Mouse (Mus musculus) liver (tissue): ENCODE measurements around the gene Secisbp2l.

Source experiments
- DNase-seq: peaks from one replicate; pipeline ENCODE4 v3.0.0-alpha.2; 2020; ENCODE audit warnings: mixed read lengths

Secisbp2l gene

DNA sequence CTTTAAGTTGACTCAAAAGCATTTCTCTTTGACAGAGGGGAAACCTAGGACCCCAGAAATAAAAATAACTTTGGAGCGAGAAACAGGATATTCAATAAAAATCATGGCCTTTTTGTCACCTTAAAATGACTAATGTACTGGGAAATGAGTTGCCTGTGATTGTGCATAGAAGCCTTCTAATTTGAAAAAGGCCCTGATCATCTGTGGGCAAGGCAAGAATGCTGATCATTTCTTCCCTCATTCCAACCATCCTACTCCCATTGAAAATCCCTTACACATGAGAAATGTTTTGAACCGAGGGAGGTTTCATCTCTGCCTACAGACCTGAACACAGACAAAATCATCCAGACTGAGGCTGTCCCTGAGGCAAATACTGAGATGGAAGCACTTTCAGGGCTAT, 79.8 kb downstream of the Secisbp2l start:
- no peak for DNase-seq

DNA sequence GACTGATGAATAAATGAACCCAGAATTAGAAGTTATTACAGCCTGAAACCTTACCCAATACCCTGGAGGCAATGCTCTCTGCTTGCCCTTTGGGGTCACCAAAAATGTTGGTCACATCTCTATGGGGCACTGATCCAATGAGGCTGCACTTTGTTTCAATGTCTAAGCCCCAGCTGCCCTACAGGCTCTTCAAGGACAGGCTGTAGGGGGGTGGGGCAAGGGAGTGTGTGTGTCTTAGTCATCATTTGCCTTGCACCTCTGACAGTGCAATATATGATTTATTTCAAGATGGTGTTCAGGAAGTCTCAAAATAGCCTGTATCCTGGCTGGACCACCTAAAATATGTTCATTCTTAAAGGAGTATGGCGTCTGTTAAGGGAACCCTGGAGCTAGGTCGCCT, 81.1 kb downstream of the Secisbp2l start:
- DNase-seq = no peak

DNA sequence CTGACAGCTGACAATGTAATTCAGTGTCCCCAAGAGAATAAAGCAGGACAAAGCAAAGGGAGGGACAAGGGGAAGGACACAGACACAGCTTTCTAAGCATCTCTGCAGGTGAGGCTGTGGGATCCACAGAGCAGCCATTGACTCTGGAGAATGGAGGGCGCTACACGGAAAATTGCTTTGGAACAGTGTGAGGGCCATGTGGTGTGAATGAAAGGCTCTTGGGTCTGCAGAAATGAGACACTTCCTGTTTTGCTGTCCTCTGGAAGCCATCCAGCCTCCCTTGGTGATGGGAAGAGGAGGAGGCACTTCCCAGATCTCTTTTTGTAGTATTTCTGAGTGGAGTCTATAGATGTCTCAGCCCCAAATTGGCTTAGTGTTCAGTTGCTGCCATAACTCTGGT, 86.5 kb downstream of the Secisbp2l start:
- DNase-seq = no peak

DNA sequence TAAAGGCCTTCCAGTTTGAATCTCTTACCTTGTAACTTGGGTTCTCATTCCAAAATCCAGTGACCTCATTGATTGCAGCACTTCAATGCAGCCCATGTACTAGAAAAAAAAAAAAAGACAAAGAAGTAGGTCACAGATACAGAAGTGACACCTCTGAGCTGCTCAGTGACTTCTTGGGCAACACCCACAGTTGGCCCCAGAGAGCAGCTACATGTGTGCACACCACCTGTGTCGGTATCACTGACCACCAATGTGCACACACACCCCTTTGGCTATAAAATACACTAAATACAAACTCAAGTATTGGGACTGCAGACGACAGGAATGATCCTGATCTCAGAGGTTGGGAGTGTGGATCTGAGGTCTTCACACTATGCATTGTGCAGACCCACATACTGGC, 87.9 kb downstream of the Secisbp2l start:
- DNase-seq = no peak

DNA sequence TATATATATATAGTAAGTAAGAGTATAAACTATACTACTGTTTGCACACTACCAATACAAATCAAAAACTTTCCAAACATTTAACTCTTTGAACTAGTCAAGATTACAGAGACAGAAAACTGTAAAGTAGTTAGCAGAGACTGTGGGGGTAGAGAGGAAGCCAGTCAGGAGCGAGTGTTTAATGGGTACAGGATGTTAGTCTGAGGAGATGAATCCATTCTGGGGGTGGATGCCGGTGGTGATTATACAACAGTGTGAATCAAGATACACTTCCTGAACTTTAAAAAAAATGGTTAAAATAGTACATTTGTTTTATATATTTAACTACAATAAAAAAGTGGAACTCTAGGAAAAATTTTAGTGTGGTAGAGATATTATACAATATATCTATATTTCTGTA, 90.7 kb downstream of the Secisbp2l start:
- no peak for DNase-seq
